Mouse (Mus musculus) forebrain, postnatal 0 days (tissue): ENCODE measurements at regions not wholly inside any gene's neighbourhood (a gene's known extent, or its start where the extent isn't known, plus 50 kb on each side); places are given as distances from the start of the nearest gene placed in this dataset.
A peak's percentile ranks its signal among the peaks of the same experiment; 100 is the strongest.

Source experiments
- ATAC-seq: fragments of 200-750 bp; cut with Nextera tagmentation; 2 replicates; pipeline ENCODE4 v1.8.0; 2017; ENCODE audit warnings: mild to moderate bottlenecking, moderate library complexity
- DNase-seq: peaks from one replicate; pipeline ENCODE4 v3.0.0-alpha.2; 2015
- H3K27ac ChIP-seq: fragments of 300-500 bp; sonication (generic); 2 replicates; pipeline ENCODE4 v1.5.1; 2014; ENCODE audit warnings: low read depth, mild to moderate bottlenecking, antibody characterized with exemption, low read length, moderate library complexity, mixed read lengths
- H3K27me3 ChIP-seq: fragments of 300-500 bp; sonication (generic); 2 replicates; pipeline ENCODE4 v1.6.1; 2014; ENCODE audit warnings: mild to moderate bottlenecking, low read length, mixed read lengths; ENCODE audit not compliant: insufficient read depth
- H3K36me3 ChIP-seq: fragments of 300-500 bp; sonication (generic); 2 replicates; pipeline ENCODE4 v1.6.1; 2014; ENCODE audit warnings: mild to moderate bottlenecking, moderate library complexity; ENCODE audit not compliant: insufficient read depth
- H3K4me1 ChIP-seq: fragments of 300-500 bp; sonication (generic); 2 replicates; pipeline ENCODE4 v1.6.1; 2014; ENCODE audit warnings: antibody characterized with exemption; ENCODE audit not compliant: insufficient read depth
- H3K4me2 ChIP-seq: fragments of 300-500 bp; sonication (generic); 2 replicates; pipeline ENCODE4 v1.6.1; 2014; ENCODE audit warnings: low read depth, mild to moderate bottlenecking, moderate library complexity
- H3K4me3 ChIP-seq: fragments of 300-500 bp; sonication (generic); 2 replicates; pipeline ENCODE4 v1.5.1; 2014; ENCODE audit warnings: low read depth, low read length, mixed read lengths
- H3K9ac ChIP-seq: fragments of 300-500 bp; sonication (generic); 2 replicates; pipeline ENCODE4 v1.6.1; 2014; ENCODE audit warnings: mild to moderate bottlenecking
- H3K9me3 ChIP-seq: fragments of 300-500 bp; sonication (generic); 2 replicates; pipeline ENCODE4 v1.6.1; 2016; ENCODE audit warnings: low read length
- CTCF ChIP-seq: sonication (generic); IDR thresholded peaks from 2 replicates; pipeline ENCODE4 v1.5.1; 2016; ENCODE audit warnings: antibody characterized with exemption, control low read depth, low read depth
- WGBS: fragments of 180-500 bp; shearing (Covaris S2); extraction: QIAGEN DNeasy Blood & Tissue Kit; methylation state at CpG from one replicate; pipeline ENCODE4 v1.1.7; 2014; 5-methylcytosine and 5-hydroxymethylcytosine counted together

- Histone ChIP-seq H3K9me3 (no peaks in the 10 kb centered on the region), H3K9ac (no peak overlapping the region), H3K4me3 (no peak overlapping the region), H3K27me3 (no peaks in the 10 kb centered on the region), H3K4me1 (no peaks in the 10 kb centered on the region), H3K27ac (no peak overlapping the region), H3K4me2 (no peak overlapping the region), H3K36me3 (no peaks in the 10 kb centered on the region)
- DNase-seq, result no peak
- no peak for ATAC-seq
- no peak for TF ChIP-seq CTCF
- 66% methylated on average over 3 of the region's 3 CpGs for whole genome bisulfite sequencing
These were observed 97.1 kb upstream of the Adamts3 start for GRCm38 (mm10) chr5:89980204-89980603.

DNA sequence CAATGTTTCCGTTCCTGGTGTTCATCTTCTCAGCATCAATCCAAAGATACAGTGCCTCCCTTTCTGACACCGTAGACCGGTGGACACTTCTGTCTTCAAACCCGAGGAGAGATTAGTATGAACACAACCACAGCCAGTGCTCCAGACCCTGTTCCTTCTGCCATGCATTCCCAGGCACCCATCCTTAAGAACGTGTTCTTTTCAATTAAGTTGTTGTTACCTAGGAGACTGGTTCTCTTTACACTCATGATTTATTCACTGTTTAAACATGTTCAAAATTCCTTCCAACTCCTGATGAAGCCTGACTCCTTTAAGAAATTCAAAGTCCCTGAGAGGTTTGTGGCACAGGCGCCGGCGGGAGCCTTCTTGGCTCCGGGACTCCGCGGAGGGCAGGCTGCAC, 69.5 kb upstream of the Adamts3 start:
- Histone ChIP-seq H3K9ac (no peak overlapping the region), H3K4me3 (no peak overlapping the region), H3K4me1 (no peaks in the 10 kb centered on the region), H3K27me3 (no peaks in the 10 kb centered on the region), H3K27ac (peak overlapping the region; percentile 15; the same call in 1 of the 2 replicates), H3K9me3 (no peaks in the 10 kb centered on the region), H3K36me3 (no peaks in the 10 kb centered on the region), H3K4me2 (no peak overlapping the region)
- peak; percentile 92 for ATAC-seq
- DNase-seq, result peak; percentile 18
- 77% methylated on average over 11 of the region's 11 CpGs for WGBS
- TF ChIP-seq CTCF, result no peak

DNA sequence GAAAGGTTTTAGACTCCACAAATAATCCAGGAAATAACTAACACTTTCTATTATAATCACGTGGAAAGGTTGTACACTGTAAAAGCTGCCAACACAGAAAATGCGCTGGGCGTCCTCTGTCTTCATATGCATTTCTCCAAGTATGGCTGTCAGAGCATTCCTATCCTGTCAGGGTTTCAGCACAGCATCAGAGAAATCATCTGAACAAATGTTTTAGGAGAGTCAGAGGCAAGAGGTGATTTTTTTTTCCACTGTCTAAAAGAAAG, 62.5 kb upstream of the Adamts3 start:
- no peak for DNase-seq
- no peak overlapping the region for H3K27ac ChIP-seq

DNA sequence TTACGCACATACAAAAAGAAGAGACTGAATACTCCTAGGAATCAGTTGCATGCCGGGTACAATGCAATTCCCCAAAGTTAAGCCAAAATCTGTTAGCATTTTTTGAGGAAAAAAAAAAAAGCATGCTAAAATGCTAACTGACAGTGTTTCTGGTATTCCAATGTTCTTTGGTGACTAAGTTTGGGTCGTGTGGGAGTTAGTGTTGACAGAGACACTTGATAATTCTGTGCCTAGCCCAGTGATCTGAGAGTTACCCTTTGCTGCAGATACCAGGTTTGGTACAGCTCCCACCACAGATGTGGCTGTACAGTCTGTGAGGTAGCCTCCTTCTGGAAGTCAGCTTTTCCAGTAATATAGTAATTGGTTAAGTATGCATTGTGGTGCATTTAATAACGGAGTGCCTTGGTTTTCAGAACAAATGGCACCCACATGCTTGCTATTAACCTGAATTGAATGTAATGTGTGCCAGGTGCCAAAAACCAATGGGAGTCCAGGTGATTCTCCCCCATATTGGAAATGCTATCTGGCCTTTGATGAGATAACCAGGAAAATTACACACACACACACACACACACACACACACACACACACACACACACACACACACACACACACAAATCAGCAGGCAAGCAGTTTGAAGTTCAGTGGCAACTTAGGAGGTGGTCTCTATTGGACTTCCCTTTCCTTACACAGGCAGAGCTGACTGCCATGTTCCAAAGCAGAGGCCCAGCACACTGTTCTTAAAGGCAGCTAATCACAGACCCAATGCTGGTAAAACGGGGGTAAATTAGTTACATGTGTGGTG, 61.9 kb upstream of the Adamts3 start:
- no peak for DNase-seq
- Histone ChIP-seq H3K36me3 (no peaks in the 10 kb centered on the region), H3K4me1 (0 out of 2 replicates have a peak, but pooled peaks cover 5% of the 10 kb centered on the region), H3K9me3 (no peaks in the 10 kb centered on the region), H3K27ac (no peak overlapping the region), H3K9ac (no peak overlapping the region), H3K27me3 (no peaks in the 10 kb centered on the region), H3K4me2 (no peak overlapping the region), H3K4me3 (no peak overlapping the region)
- no peak for ATAC-seq
- no peak for TF ChIP-seq CTCF
- WGBS, result 66% methylated on average over 5 of the region's 5 CpGs

More for the DNA sequence above, 62.5 kb upstream of the Adamts3 start:
- H3K27me3 ChIP-seq, result no peaks in the 10 kb centered on the region
- H3K4me2 ChIP-seq, result no peak overlapping the region
- no peaks in the 10 kb centered on the region for H3K9me3 ChIP-seq
- no peak overlapping the region for H3K9ac ChIP-seq
- 47% methylated on average over 3 of the region's 3 CpGs for WGBS
- H3K36me3 ChIP-seq, result no peaks in the 10 kb centered on the region
- 0 out of 2 replicates have a peak, but pooled peaks cover 5% of the 10 kb centered on the region for H3K4me1 ChIP-seq
- no peak for TF ChIP-seq CTCF
- H3K4me3 ChIP-seq, result no peak overlapping the region
- no peak for ATAC-seq

- H3K9me3 ChIP-seq, result 0 out of 2 replicates have a peak, but pooled peaks cover 4% of the 10 kb centered on the region
- H3K36me3 ChIP-seq, result no peaks in the 10 kb centered on the region
- no peaks in the 10 kb centered on the region for H3K27me3 ChIP-seq
- no peak for TF ChIP-seq CTCF
- no peak overlapping the region for H3K27ac ChIP-seq
- H3K4me1 ChIP-seq, result 0 out of 2 replicates have a peak, but pooled peaks cover 5% of the 10 kb centered on the region
- no peak overlapping the region for H3K4me3 ChIP-seq
- H3K9ac ChIP-seq, result no peak overlapping the region
- DNase-seq (no peak), ATAC-seq (no peak)
- no peak overlapping the region for H3K4me2 ChIP-seq
- WGBS, result 19% methylated on average over 9 of the region's 9 CpGs
These were observed 60.4 kb upstream of the Adamts3 start for GRCm38 (mm10) chr5:89943276-89944127.

DNA sequence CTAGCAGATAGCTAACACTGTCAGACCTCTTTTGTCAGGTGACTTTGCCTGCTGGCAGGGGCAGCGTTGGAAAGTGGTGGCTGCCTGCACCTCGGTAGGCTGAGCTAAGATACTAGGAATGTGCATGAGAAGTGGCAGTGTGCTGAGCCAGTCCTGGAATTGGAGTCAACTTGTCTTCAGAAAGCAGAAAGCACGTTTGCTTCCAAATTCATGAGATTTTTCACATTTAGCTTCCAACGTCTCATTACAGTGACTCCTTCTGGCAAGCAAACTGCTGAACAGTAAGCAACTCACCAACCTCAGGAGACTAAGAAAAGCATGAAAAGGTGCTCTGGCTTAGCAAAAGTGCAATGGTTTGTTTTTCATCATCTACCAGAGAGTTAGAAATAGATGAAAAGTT, 59.1 kb upstream of the Adamts3 start:
- ATAC-seq (peak; percentile 78), DNase-seq (peak; percentile 66)
- WGBS, result 12% methylated on average over 4 of the region's 4 CpGs
- 0 out of 2 replicates have a peak, but pooled peaks cover 4% of the 10 kb centered on the region for H3K9me3 ChIP-seq
- H3K4me2 ChIP-seq, result no peak overlapping the region
- peak; percentile 32 for TF ChIP-seq CTCF
- no peak overlapping the region for H3K9ac ChIP-seq
- H3K27me3 ChIP-seq, result no peaks in the 10 kb centered on the region
- 0 out of 2 replicates have a peak, but pooled peaks cover 5% of the 10 kb centered on the region for H3K4me1 ChIP-seq
- H3K36me3 ChIP-seq, result no peaks in the 10 kb centered on the region
- no peak overlapping the region for H3K4me3 ChIP-seq
- no peak overlapping the region for H3K27ac ChIP-seq

GRCm38 (mm10) chr5:89932999-89933398, 49.9 kb upstream of the Adamts3 start:
- no peaks in the 10 kb centered on the region for H3K27me3 ChIP-seq
- DNase-seq (no peak), ATAC-seq (no peak)
- no peaks in the 10 kb centered on the region for H3K36me3 ChIP-seq
- TF ChIP-seq CTCF, result no peak
- 89% methylated on average over 6 of the region's 6 CpGs for WGBS
- no peak overlapping the region for H3K4me2 ChIP-seq
- H3K4me3 ChIP-seq, result no peak overlapping the region
- H3K9me3 ChIP-seq, result no peaks in the 10 kb centered on the region
- no peak overlapping the region for H3K9ac ChIP-seq
- no peak overlapping the region for H3K27ac ChIP-seq
- H3K4me1 ChIP-seq, result no peaks in the 10 kb centered on the region
